Mouse (Mus musculus) forebrain, embryonic 15.5 days (tissue): ENCODE measurements at regions not wholly inside any gene's neighbourhood (a gene's known extent, or its start where the extent isn't known, plus 50 kb on each side); places are given as distances from the start of the nearest gene placed in this dataset.
A peak's percentile ranks its signal among the peaks of the same experiment; 100 is the strongest.

ENCODE experiments used
- ATAC-seq: fragments of 200-750 bp; cut with Nextera tagmentation; replicated peaks from 2 replicates; pipeline ENCODE4 v1.8.0; 2017; ENCODE audit warnings: mild to moderate bottlenecking, moderate TSS enrichment, moderate library complexity
- H3K27ac ChIP-seq: fragments of 300-500 bp; sonication (generic); replicated peaks from 2 replicates; pipeline ENCODE4 v1.5.1; 2015; ENCODE audit warnings: mild to moderate bottlenecking, inconsistent platforms
- H3K27me3 ChIP-seq: fragments of 300-500 bp; sonication (generic); 2 replicates; pipeline ENCODE4 v1.6.1; 2015; ENCODE audit warnings: inconsistent platforms
- H3K36me3 ChIP-seq: fragments of 300-500 bp; sonication (generic); 2 replicates; pipeline ENCODE4 v1.6.1; 2015; ENCODE audit warnings: mild to moderate bottlenecking, inconsistent platforms
- H3K4me1 ChIP-seq: fragments of 300-500 bp; sonication (generic); 2 replicates; pipeline ENCODE4 v1.6.1; 2015; ENCODE audit warnings: inconsistent platforms
- H3K4me2 ChIP-seq: fragments of 300-500 bp; sonication (generic); replicated peaks from 2 replicates; pipeline ENCODE4 v1.6.1; 2015; ENCODE audit warnings: mild to moderate bottlenecking, inconsistent platforms
- H3K4me3 ChIP-seq: fragments of 300-500 bp; sonication (generic); 2 replicates; pipeline ENCODE4 v1.5.1; 2015; ENCODE audit warnings: mild to moderate bottlenecking, inconsistent platforms
- H3K9ac ChIP-seq: fragments of 300-500 bp; sonication (generic); replicated peaks from 2 replicates; pipeline ENCODE4 v1.6.1; 2015; ENCODE audit warnings: mild to moderate bottlenecking, inconsistent platforms
- H3K9me3 ChIP-seq: fragments of 300-500 bp; sonication (generic); 2 replicates; pipeline ENCODE4 v1.6.1; 2016; ENCODE audit warnings: inconsistent platforms
- WGBS: fragments of 180-500 bp; shearing (Covaris S2); methylation state at CpG from one replicate; pipeline ENCODE4 v1.1.7; 2015; ENCODE audit warnings: mixed read lengths; 5-methylcytosine and 5-hydroxymethylcytosine counted together

DNA sequence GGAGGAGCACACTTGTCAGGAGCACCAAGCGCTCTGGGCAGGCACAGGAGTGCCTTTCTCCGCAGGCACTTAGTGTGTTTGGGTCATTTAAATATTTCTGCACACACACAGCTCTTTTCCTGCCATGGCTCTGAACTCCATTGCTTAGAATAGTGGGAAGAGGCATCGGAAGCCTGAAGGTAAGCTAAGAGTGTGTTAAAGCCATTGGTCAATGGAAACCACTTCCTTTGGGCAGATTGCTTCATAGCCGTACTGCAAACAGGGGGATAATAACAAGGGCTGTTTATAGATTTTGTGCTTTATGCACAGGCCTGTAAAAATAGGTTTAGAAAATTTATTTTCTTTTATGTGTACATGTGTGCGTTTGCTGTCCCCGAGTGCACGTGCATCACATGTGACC is 76.0 kb upstream of the Zfp217 start:
- no peaks in the 10 kb centered on the region for H3K36me3 ChIP-seq
- no peak overlapping the region for H3K4me3 ChIP-seq
- no peak overlapping the region for H3K4me2 ChIP-seq
- H3K4me1 ChIP-seq = peaks cover 44% of the 10 kb centered on the region
- no peak overlapping the region for H3K9ac ChIP-seq
- H3K27ac ChIP-seq = no peak overlapping the region
- H3K27me3 ChIP-seq = no peaks in the 10 kb centered on the region
- WGBS = 86% methylated on average over 7 of the region's 7 CpGs
- no peak for ATAC-seq
- no peaks in the 10 kb centered on the region for H3K9me3 ChIP-seq

- H3K9ac ChIP-seq = no peak overlapping the region
- H3K9me3 ChIP-seq = no peaks in the 10 kb centered on the region
- H3K36me3 ChIP-seq = no peaks in the 10 kb centered on the region
- H3K27me3 ChIP-seq = no peaks in the 10 kb centered on the region
- H3K4me3 ChIP-seq = no peak overlapping the region
- H3K4me1 ChIP-seq = peaks cover 54% of the 10 kb centered on the region
- peak overlapping the region; percentile 3; the same call in 1 of the 2 replicates for H3K27ac ChIP-seq
- no peak for ATAC-seq
- WGBS = under 1% methylated on average over 6 of the region's 6 CpGs
- peak overlapping the region; percentile 11; the same call in 1 of the 2 replicates for H3K4me2 ChIP-seq
These were observed 74.9 kb upstream of the Zfp217 start for GRCm38 (mm10) chr2:170222819-170223218.

DNA sequence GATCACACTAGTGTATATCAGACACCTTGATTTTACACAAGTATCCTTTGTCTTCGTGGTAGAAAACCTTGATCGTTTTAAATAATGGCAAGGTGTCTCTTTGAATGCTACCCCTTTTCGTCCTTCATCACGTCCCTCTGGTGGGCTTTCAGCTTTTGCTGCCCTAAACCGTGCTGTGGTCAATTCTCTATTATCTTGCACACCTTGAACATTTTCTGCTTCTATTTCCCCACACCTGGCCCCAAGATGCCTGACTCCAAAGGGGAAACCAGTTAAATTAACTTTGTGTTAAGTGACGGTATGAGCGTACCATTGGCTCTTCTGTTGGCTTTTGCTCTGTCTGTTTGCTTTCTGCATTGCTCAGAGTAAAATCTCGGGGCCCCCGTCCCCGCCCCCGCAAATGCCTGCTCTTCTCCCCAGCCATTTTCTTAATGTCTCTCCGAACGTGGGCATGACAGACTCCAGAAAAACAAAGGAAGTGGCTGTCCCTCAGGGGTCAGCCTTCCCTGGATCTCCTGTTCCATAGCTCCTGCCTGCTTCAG is 74.2 kb upstream of the Zfp217 start:
- peaks cover 54% of the 10 kb centered on the region for H3K4me1 ChIP-seq
- H3K4me3 ChIP-seq = no peak overlapping the region
- 13% methylated on average over 13 of the region's 13 CpGs for WGBS
- H3K27ac ChIP-seq = no peak overlapping the region; the same call in 1 of the 2 replicates
- no peak overlapping the region for H3K9ac ChIP-seq
- H3K9me3 ChIP-seq = no peaks in the 10 kb centered on the region
- H3K4me2 ChIP-seq = peak overlapping the region; percentile 11; the same call in 1 of the 2 replicates
- no peak for ATAC-seq
- no peaks in the 10 kb centered on the region for H3K27me3 ChIP-seq
- no peaks in the 10 kb centered on the region for H3K36me3 ChIP-seq

GRCm38 (mm10) chr2:170220871-170221369 is 73.0 kb upstream of the Zfp217 start:
- no peaks in the 10 kb centered on the region for H3K9me3 ChIP-seq
- no peaks in the 10 kb centered on the region for H3K27me3 ChIP-seq
- no peaks in the 10 kb centered on the region for H3K36me3 ChIP-seq
- peak overlapping the region; percentile 87 for H3K27ac ChIP-seq
- H3K4me2 ChIP-seq = peak overlapping the region; percentile 52
- H3K4me3 ChIP-seq = peak overlapping the region; percentile 38
- ATAC-seq = no peak
- H3K4me1 ChIP-seq = peaks cover 54% of the 10 kb centered on the region
- under 1% methylated on average over 20 of the region's 20 CpGs for WGBS
- peak overlapping the region; percentile 29 for H3K9ac ChIP-seq

GRCm38 (mm10) chr2:170220443-170220842 is 72.5 kb upstream of the Zfp217 start:
- no peaks in the 10 kb centered on the region for H3K36me3 ChIP-seq
- peak overlapping the region; percentile 38 for H3K4me3 ChIP-seq
- H3K4me2 ChIP-seq = peak overlapping the region; percentile 52
- 2% methylated on average over 11 of the region's 11 CpGs for WGBS
- H3K27me3 ChIP-seq = no peaks in the 10 kb centered on the region
- H3K27ac ChIP-seq = peak overlapping the region; percentile 87
- no peak for ATAC-seq
- 0 out of 2 replicates have a peak overlapping the region, but pooled peaks have one; percentile 2 for H3K9ac ChIP-seq
- peaks cover 54% of the 10 kb centered on the region for H3K4me1 ChIP-seq
- no peaks in the 10 kb centered on the region for H3K9me3 ChIP-seq

DNA sequence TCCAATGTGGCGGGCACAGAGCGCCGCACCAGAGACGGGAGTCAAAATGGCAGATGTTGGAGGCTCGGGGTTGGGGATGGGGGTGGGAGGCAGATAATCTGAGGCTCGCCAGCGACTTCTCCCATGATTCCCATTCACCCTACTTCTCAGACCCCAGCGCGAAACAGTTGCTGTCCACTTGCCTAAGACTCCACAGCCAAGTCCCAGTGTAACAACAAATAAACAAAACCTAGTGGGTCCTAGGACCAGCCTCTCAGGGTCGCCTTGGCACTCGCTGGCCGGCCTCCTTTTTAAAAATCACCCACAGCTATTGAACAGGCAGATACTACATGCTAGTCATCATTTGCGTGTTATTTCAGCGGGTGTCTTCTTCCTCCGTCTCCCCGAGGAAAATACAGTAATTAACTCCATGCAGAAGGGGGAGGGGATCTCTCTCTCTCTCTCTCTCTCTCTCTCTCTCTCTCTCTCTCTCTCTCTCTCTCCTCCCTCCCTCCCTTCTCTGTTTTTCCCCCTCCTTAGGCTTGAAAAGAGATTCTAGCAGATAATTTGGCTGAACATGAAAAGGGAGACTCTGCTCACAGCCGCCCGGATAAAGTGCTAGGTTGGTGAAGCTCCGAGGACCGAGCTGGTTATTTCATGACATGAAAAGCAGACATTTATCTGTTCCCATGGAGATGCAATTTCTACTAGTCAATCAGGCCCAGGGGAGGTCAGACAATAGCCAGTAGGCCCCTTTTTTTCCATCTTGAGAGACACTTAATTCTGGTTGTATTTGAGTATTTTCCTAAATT is 71.9 kb upstream of the Zfp217 start:
- H3K27me3 ChIP-seq = no peaks in the 10 kb centered on the region
- peak overlapping the region; percentile 52 for H3K4me2 ChIP-seq
- H3K36me3 ChIP-seq = no peaks in the 10 kb centered on the region
- 2% methylated on average over 20 of the region's 20 CpGs for WGBS
- peak overlapping the region; percentile 36 for H3K4me3 ChIP-seq
- no peaks in the 10 kb centered on the region for H3K9me3 ChIP-seq
- peaks cover 54% of the 10 kb centered on the region for H3K4me1 ChIP-seq
- peak overlapping the region; percentile 87 for H3K27ac ChIP-seq
- peak overlapping the region; percentile 41 for H3K9ac ChIP-seq
- ATAC-seq = no peak

- H3K9me3 ChIP-seq = no peaks in the 10 kb centered on the region
- peak overlapping the region; percentile 52 for H3K4me2 ChIP-seq
- H3K27me3 ChIP-seq = no peaks in the 10 kb centered on the region
- H3K27ac ChIP-seq = peak overlapping the region; percentile 87
- peaks cover 54% of the 10 kb centered on the region for H3K4me1 ChIP-seq
- H3K36me3 ChIP-seq = no peaks in the 10 kb centered on the region
- peak overlapping the region; percentile 41 for H3K9ac ChIP-seq
- 4% methylated on average over 11 of the region's 11 CpGs for WGBS
- H3K4me3 ChIP-seq = peak overlapping the region; percentile 36
- no peak for ATAC-seq
These were observed 71.3 kb upstream of the Zfp217 start for GRCm38 (mm10) chr2:170219161-170219581.

DNA sequence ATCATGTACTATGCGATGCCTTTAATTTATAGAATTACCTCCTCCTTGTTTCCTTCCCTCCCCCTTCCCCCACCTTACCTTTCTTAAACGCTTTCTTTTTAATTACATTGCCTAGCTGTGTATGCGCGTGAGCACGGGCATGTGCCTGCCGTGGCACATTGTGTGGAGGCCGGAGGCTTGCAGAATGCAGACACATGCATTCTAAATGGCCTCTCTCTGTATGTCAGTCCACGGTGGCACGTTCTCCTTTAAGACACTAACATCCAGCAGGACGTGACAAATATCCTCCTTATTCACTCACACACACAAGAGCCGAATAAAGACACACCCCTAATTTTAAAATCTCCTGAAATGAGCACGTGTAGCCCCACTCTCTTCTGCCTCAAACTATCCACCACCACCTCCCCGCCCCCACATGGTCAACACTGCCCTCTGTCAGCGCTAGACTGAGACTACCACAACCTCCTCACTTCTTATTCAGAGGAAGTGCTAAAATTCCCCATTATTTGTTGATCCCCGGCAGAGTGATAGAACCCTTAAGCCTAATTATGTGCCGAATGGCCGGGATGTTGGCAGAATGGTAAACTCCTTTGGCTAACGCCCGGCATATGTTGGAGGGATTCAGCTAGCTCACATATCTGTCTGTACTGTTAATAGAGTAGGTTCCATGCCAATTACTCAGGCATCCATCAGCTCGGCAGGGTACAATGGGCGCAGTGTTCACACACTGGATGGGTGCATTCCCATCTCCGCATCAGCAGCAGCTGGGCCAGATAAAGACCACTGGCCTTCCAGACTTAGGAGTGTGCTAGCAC is 70.5 kb upstream of the Zfp217 start:
- Histone ChIP-seq H3K27ac (peak overlapping the region; percentile 87), H3K9ac (peak overlapping the region; percentile 9; the same call in 1 of the 2 replicates)
- WGBS = 4% methylated on average over 22 of the region's 22 CpGs

DNA sequence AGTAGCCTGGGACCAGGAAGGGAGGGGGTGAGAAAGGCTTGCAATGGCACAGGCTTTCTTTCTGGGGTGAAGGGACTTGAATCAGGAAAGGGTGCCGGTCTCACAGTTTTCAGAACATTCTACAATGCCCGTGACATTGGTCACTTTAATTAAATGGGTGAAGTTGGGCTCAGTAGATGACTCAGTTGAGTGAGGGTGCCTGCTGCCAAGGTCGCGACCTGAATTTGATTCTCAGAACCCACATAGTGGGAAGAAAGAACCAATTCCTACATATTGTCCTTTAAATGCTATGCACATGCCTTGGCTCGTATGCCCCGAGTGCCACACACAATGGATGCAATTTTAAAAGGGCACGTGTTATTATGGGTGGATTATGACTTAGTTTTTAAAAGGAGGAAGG is 68.4 kb upstream of the Zfp217 start:
- no peaks in the 10 kb centered on the region for H3K9me3 ChIP-seq
- no peak overlapping the region for H3K4me2 ChIP-seq
- WGBS = 85% methylated on average over 7 of the region's 7 CpGs
- peaks cover 33% of the 10 kb centered on the region for H3K4me1 ChIP-seq
- ATAC-seq = no peak
- no peak overlapping the region for H3K27ac ChIP-seq
- no peaks in the 10 kb centered on the region for H3K27me3 ChIP-seq
- H3K9ac ChIP-seq = no peak overlapping the region
- no peaks in the 10 kb centered on the region for H3K36me3 ChIP-seq
- H3K4me3 ChIP-seq = no peak overlapping the region

More for the DNA sequence above, 70.5 kb upstream of the Zfp217 start:
- peaks cover 54% of the 10 kb centered on the region for H3K4me1 ChIP-seq
- peak; percentile 83 for ATAC-seq
- no peaks in the 10 kb centered on the region for H3K9me3 ChIP-seq
- peak overlapping the region; percentile 36 for H3K4me3 ChIP-seq
- H3K27me3 ChIP-seq = no peaks in the 10 kb centered on the region
- peak overlapping the region; percentile 52 for H3K4me2 ChIP-seq
- H3K36me3 ChIP-seq = no peaks in the 10 kb centered on the region

DNA sequence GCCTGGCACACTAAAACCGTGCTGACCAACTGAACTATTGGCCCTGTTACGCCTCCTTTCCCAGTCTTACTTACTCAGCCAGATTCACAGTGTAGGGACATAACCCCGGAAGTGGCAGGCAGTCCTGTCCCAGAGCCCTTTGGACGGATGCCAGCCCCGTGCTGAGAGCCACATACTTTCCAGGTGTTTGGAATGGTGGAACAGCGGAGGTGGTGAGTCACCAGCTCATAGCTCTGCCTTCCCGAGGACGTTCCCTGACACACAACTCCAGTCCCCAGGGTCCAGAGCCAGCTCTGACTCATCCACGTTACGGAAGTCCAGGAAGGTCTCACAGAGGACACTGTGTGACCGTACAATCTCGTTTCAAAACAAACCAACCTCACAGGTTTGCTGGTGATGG is 61.2 kb upstream of the Zfp217 start:
- Histone ChIP-seq H3K4me3 (no peak overlapping the region), H3K4me1 (peaks cover 9% of the 10 kb centered on the region), H3K36me3 (no peaks in the 10 kb centered on the region), H3K9me3 (no peaks in the 10 kb centered on the region), H3K27ac (no peak overlapping the region), H3K9ac (no peak overlapping the region), H3K4me2 (no peak overlapping the region), H3K27me3 (no peaks in the 10 kb centered on the region)
- 84% methylated on average over 12 of the region's 12 CpGs for WGBS
- no peak for ATAC-seq

- 81% methylated on average over 7 of the region's 7 CpGs for WGBS
- H3K9ac ChIP-seq = no peak overlapping the region
- H3K4me3 ChIP-seq = no peak overlapping the region
- peaks cover 9% of the 10 kb centered on the region for H3K4me1 ChIP-seq
- no peaks in the 10 kb centered on the region for H3K36me3 ChIP-seq
- H3K27me3 ChIP-seq = no peaks in the 10 kb centered on the region
- no peak overlapping the region for H3K27ac ChIP-seq
- no peaks in the 10 kb centered on the region for H3K9me3 ChIP-seq
- ATAC-seq = no peak
- H3K4me2 ChIP-seq = no peak overlapping the region
These were observed 60.0 kb upstream of the Zfp217 start for GRCm38 (mm10) chr2:170207878-170208277.

- Histone ChIP-seq H3K9ac (no peak overlapping the region), H3K27ac (no peak overlapping the region), H3K4me2 (no peak overlapping the region), H3K27me3 (no peaks in the 10 kb centered on the region), H3K36me3 (no peaks in the 10 kb centered on the region), H3K4me3 (no peak overlapping the region), H3K9me3 (no peaks in the 10 kb centered on the region), H3K4me1 (peaks cover 9% of the 10 kb centered on the region)
- 95% methylated on average over 6 of the region's 6 CpGs for WGBS
- no peak for ATAC-seq
These were observed 59.5 kb upstream of the Zfp217 start for GRCm38 (mm10) chr2:170207395-170207794.
